Mouse (Mus musculus) cerebral cortex, adult 2 months (tissue): Measurements from ENCODE around the gene Ect2.

Experiments
- WGBS: fragments of 180-500 bp; shearing (Covaris S2); methylation state at CpG from one replicate; pipeline ENCODE4 v1.1.7; 2018; 5-methylcytosine and 5-hydroxymethylcytosine counted together

Ect2 gene

GRCm38 (mm10) chr3:27064886-27065285 is 88.8 kb downstream of the Ect2 start:
- 95% methylated on average over 2 of the region's 2 CpGs for WGBS

- 75% methylated on average over 11 of the region's 11 CpGs for WGBS
These were observed 90.0 kb downstream of the Ect2 start for GRCm38 (mm10) chr3:27063399-27064260.

- WGBS = 79% methylated on average over 12 of the region's 12 CpGs
These were observed 93.2 kb downstream of the Ect2 start for GRCm38 (mm10) chr3:27060441-27060840.

GRCm38 (mm10) chr3:27059529-27060322 is 94.0 kb downstream of the Ect2 start:
- 58% methylated on average over 12 of the region's 12 CpGs for WGBS

GRCm38 (mm10) chr3:27055471-27055870 is 98.2 kb downstream of the Ect2 start:
- WGBS = 95% methylated on average over 3 of the region's 3 CpGs

GRCm38 (mm10) chr3:27054766-27055165 is 98.9 kb downstream of the Ect2 start:
- 53% methylated on average over 2 of the region's 2 CpGs for WGBS
